Mouse (Mus musculus) CH12.LX (cell line): ENCODE data around the gene Net1. TPM values are rescaled to one million over a fixed set of nuclear protein-coding genes. Genes with fewer than 3 reads are reported as not detected.

Experiments
- DNase-seq: peaks from one replicate; pipeline ENCODE4 v3.0.0-alpha.2; 2013; ENCODE audit errors: extremely low read depth
- H3K27ac ChIP-seq: 2 replicates; pipeline ENCODE4 v1.5.1; 2012; ENCODE audit warnings: low read depth, mild to moderate bottlenecking, control low read depth, moderate library complexity; ENCODE audit not compliant: insufficient read depth
- H3K27me3 ChIP-seq: replicated peaks from 2 replicates; pipeline ENCODE3; 2012; ENCODE audit warnings: inconsistent platforms
- H3K36me3 ChIP-seq, 2 experiments: replicated peaks in 1 of 2; 2 replicates each; pipeline versions ENCODE3 to v1.6.1; 2012; ENCODE audit warnings: inconsistent platforms in 1 of 2, low read length in 1 of 2, mild to moderate bottlenecking in 1 of 2, mixed read lengths in 1 of 2, moderate library complexity in 1 of 2; ENCODE audit not compliant: control insufficient read depth in 1 of 2, insufficient read depth in 1 of 2
- H3K4me1 ChIP-seq, 2 experiments: 2 replicates each; pipeline ENCODE4 v1.6.1; 2012; ENCODE audit warnings: inconsistent platforms in 1 of 2, moderate library complexity in 1 of 2; ENCODE audit not compliant: insufficient read depth in 2 of 2, control insufficient read depth in 1 of 2
- H3K4me2 ChIP-seq: 2 replicates; pipeline ENCODE4 v1.6.1; 2012; ENCODE audit warnings: low read depth, mild to moderate bottlenecking, control low read depth; ENCODE audit not compliant: poor library complexity, insufficient read depth, severe bottlenecking
- H3K4me3 ChIP-seq, 3 experiments: fragments of 150-350 bp in 1 of 3; sonication (generic) in 1 of 3; replicated peaks in 1 of 3; 2 replicates each; pipeline versions ENCODE3 to v1.5.1; 2011 to 2012; ENCODE audit warnings: low read depth in 2 of 3, low read length in 2 of 3, mild to moderate bottlenecking in 2 of 3, moderate library complexity in 2 of 3, control low read depth in 1 of 3, improper control_type of control experiment in 1 of 3, inconsistent platforms in 1 of 3, mixed read lengths in 1 of 3; ENCODE audit not compliant: poor library complexity in 1 of 3
- H3K79me2 ChIP-seq: replicated peaks from 2 replicates; pipeline ENCODE4 v1.6.1; 2012; ENCODE audit warnings: mild to moderate bottlenecking, moderate library complexity; ENCODE audit not compliant: control insufficient read depth, poor library complexity, insufficient read depth, severe bottlenecking; ENCODE audit errors: extremely low read depth
- H3K9ac ChIP-seq: 2 replicates; pipeline ENCODE4 v1.6.1; 2012; ENCODE audit warnings: low read depth, mild to moderate bottlenecking, control low read depth, moderate library complexity; ENCODE audit not compliant: insufficient read depth
- H3K9me3 ChIP-seq: replicated peaks from 2 replicates; pipeline ENCODE3; 2012; ENCODE audit warnings: low read length, inconsistent platforms, mixed read lengths
- BHLHE40 ChIP-seq: IDR thresholded peaks from 2 replicates; pipeline ENCODE4 v1.6.1; 2011; ENCODE audit warnings: mild to moderate bottlenecking, low read depth, low read length, improper control_type of control experiment
- CHD1 ChIP-seq: IDR thresholded peaks from 2 replicates; pipeline ENCODE4 v1.6.1; 2012; ENCODE audit warnings: low read depth, low read length, improper control_type of control experiment, inconsistent platforms
- CTCF ChIP-seq, 2 experiments: IDR thresholded peaks in 1 of 2; conservative IDR thresholded peaks in 1 of 2; 2 replicates each; pipeline ENCODE4 v1.5.1; 2011 to 2012; ENCODE audit warnings: low read depth in 2 of 2, low read length in 2 of 2, improper control_type of control experiment in 1 of 2, inconsistent platforms in 1 of 2, mild to moderate bottlenecking in 1 of 2, moderate library complexity in 1 of 2
- E2F4 ChIP-seq: IDR thresholded peaks from 2 replicates; pipeline ENCODE4 v1.6.1; 2011; ENCODE audit warnings: low read depth, low read length, improper control_type of control experiment; ENCODE audit not compliant: insufficient replicate concordance
- ELF1 ChIP-seq: IDR thresholded peaks from 2 replicates; pipeline ENCODE4 v1.6.1; 2014; ENCODE audit warnings: low read depth, mild to moderate bottlenecking, inconsistent platforms, low read length, improper control_type of control experiment
- EP300 ChIP-seq: IDR thresholded peaks from 2 replicates; pipeline ENCODE4 v1.6.1; 2011; ENCODE audit warnings: low read length, improper control_type of control experiment
- GABPA ChIP-seq: IDR thresholded peaks from 2 replicates; pipeline ENCODE4 v1.6.1; 2012; ENCODE audit warnings: low read depth, low read length, improper control_type of control experiment, inconsistent platforms; ENCODE audit not compliant: insufficient replicate concordance
- IRF4 ChIP-seq: IDR thresholded peaks from 2 replicates; pipeline ENCODE4 v1.6.1; 2014; ENCODE audit warnings: low read depth, mild to moderate bottlenecking, inconsistent platforms, low read length, improper control_type of control experiment
- JUN ChIP-seq: IDR thresholded peaks from 2 replicates; pipeline ENCODE4 v1.6.1; 2011; ENCODE audit warnings: low read depth, mild to moderate bottlenecking, low read length, improper control_type of control experiment, moderate library complexity; ENCODE audit not compliant: insufficient read depth
- JUND ChIP-seq: conservative IDR thresholded peaks from 2 replicates; pipeline ENCODE4 v1.6.1; 2011; ENCODE audit warnings: low read depth, low read length, improper control_type of control experiment
- KAT2A ChIP-seq: IDR thresholded peaks from 2 replicates; pipeline ENCODE4 v1.6.1; 2012; ENCODE audit warnings: low read length, improper control_type of control experiment, inconsistent platforms; ENCODE audit not compliant: insufficient replicate concordance
- MEF2A ChIP-seq: IDR thresholded peaks from 2 replicates; pipeline ENCODE4 v1.6.1; 2014; ENCODE audit warnings: low read depth, mild to moderate bottlenecking, inconsistent platforms, low read length, improper control_type of control experiment, borderline replicate concordance
- MYC ChIP-seq: IDR thresholded peaks from 2 replicates; pipeline ENCODE4 v1.6.1; 2011; ENCODE audit warnings: low read depth, mild to moderate bottlenecking, improper control_type of control experiment, low read length
- NELFE ChIP-seq: IDR thresholded peaks from 2 replicates; pipeline ENCODE4 v1.6.1; 2011; ENCODE audit warnings: low read depth, low read length, improper control_type of control experiment
- NRF1 ChIP-seq: IDR thresholded peaks from 2 replicates; pipeline ENCODE4 v1.6.1; 2014; ENCODE audit warnings: low read depth, mild to moderate bottlenecking, inconsistent platforms, low read length, improper control_type of control experiment, moderate library complexity
- PAX5 ChIP-seq: IDR thresholded peaks from 2 replicates; pipeline ENCODE4 v1.6.1; 2012; ENCODE audit warnings: low read length, inconsistent platforms, mixed read lengths
- POLR2A ChIP-seq: IDR thresholded peaks from 2 replicates; pipeline ENCODE4 v1.6.1; 2011; ENCODE audit warnings: low read depth, mild to moderate bottlenecking, improper control_type of control experiment, low read length
- RAD21 ChIP-seq: IDR thresholded peaks from 2 replicates; pipeline ENCODE4 v1.6.1; 2011; ENCODE audit warnings: low read depth, mild to moderate bottlenecking, low read length, improper control_type of control experiment, moderate library complexity
- RCOR1 ChIP-seq: conservative IDR thresholded peaks from 2 replicates; pipeline ENCODE4 v1.6.1; 2012; ENCODE audit warnings: low read depth, mild to moderate bottlenecking, inconsistent platforms, low read length, improper control_type of control experiment
- SIN3A ChIP-seq: IDR thresholded peaks from 2 replicates; pipeline ENCODE4 v1.6.1; 2012; ENCODE audit warnings: low read length, improper control_type of control experiment, inconsistent platforms
- SMC3 ChIP-seq: IDR thresholded peaks from 2 replicates; pipeline ENCODE4 v1.6.1; 2011; ENCODE audit warnings: low read depth, low read length, improper control_type of control experiment
- TBP ChIP-seq: conservative IDR thresholded peaks from 2 replicates; pipeline ENCODE4 v1.6.1; 2011; ENCODE audit warnings: low read depth, low read length, improper control_type of control experiment
- UBTF ChIP-seq: IDR thresholded peaks from 2 replicates; pipeline ENCODE4 v1.6.1; 2012; ENCODE audit warnings: low read depth, mild to moderate bottlenecking, inconsistent platforms, low read length, improper control_type of control experiment, moderate library complexity
- USF2 ChIP-seq: conservative IDR thresholded peaks from 2 replicates; pipeline ENCODE4 v1.6.1; 2011; ENCODE audit warnings: low read depth, low read length, improper control_type of control experiment
- ZKSCAN1 ChIP-seq: IDR thresholded peaks from 2 replicates; pipeline ENCODE4 v1.6.1; 2012; ENCODE audit warnings: low read depth, inconsistent platforms, low read length, improper control_type of control experiment, borderline replicate concordance
- ZMIZ1 ChIP-seq: IDR thresholded peaks from 2 replicates; pipeline ENCODE4 v1.6.1; 2012; ENCODE audit warnings: low read depth, mild to moderate bottlenecking, inconsistent platforms, low read length, improper control_type of control experiment
- ZNF384 ChIP-seq: IDR thresholded peaks from 2 replicates; pipeline ENCODE4 v1.6.1; 2012; ENCODE audit warnings: low read depth, low read length, improper control_type of control experiment, inconsistent platforms
- dilution Hi-C: fragments of 300-500 bp; cut with MboI; formaldehyde crosslinking; loops from 2 replicates; pipeline ENCODE4 v1.14.3; 2020; ENCODE audit warnings: low sequenced_read_pairs; ENCODE audit not compliant: extremely low pct_unique_long_range_greater_than_20kb, extremely low pct_ligation_motif_present
- in situ Hi-C: fragments of 300-500 bp; cut with MboI; formaldehyde crosslinking; loops from 3 replicates; pipeline ENCODE4 v1.14.3; 2019; ENCODE audit warnings: low sequenced_read_pairs, low pct_ligation_motif_present, low pct_unique_long_range_greater_than_20kb, mixed read lengths
- polyA plus RNA-seq: library from polyadenylated mRNA; unstranded; fragments of >175 nt; gene quantifications from 2 replicates; pipeline ENCODE4 v1.2.1, GENCODE M21; 2012; ENCODE audit warnings: low read depth; ENCODE audit not compliant: insufficient read length
- total RNA-seq, 2 experiments: library from RNA; depleted of rRNA; stranded (reverse); fragments of 300-350 nt in 1 of 2; fragments of >200 nt in 1 of 2; gene quantifications; 2 replicates each; pipeline ENCODE4 v1.2.3; 2012 to 2014

The Net1 gene
- total and polyA plus RNA-seq, 3 experiments = 15.7 to 46.4 (median 22.7) TPM

- no peak for TF ChIP-seq RAD21
- no peak for TF ChIP-seq ZNF384
- TF ChIP-seq IRF4 = no peak
- TF ChIP-seq JUN = no peak
- Histone ChIP-seq H3K27me3 (no peaks in the 10 kb centered on the region), H3K4me3 (no peak overlapping the region), H3K27ac (no peak overlapping the region), H3K79me2 (no peaks in the 10 kb centered on the region), H3K9me3 (no peaks in the 10 kb centered on the region), H3K4me2 (no peak overlapping the region), H3K9ac (no peak overlapping the region), H3K36me3 (no peaks in the 10 kb centered on the region), H3K4me1 (peaks cover 0 to 6% of the 10 kb centered on the region in 2 experiments; a peak in 2 of 4 replicates)
- in situ Hi-C loops = no loop called here
- dilution Hi-C loops = no loop called here
- no peak for DNase-seq
Measured at GRCm38 (mm10) chr13:3862922-3863580, 55.0 kb downstream of the Net1 start.

GRCm38 (mm10) chr13:3862325-3862724 lies 55.7 kb downstream of the Net1 start:
- no peak overlapping the region for H3K27ac ChIP-seq

GRCm38 (mm10) chr13:3861251-3861650 lies 56.8 kb downstream of the Net1 start:
- Histone ChIP-seq H3K36me3 (no peaks in the 10 kb centered on the region), H3K79me2 (no peaks in the 10 kb centered on the region), H3K9me3 (no peaks in the 10 kb centered on the region), H3K4me1 (peaks cover 0 to 6% of the 10 kb centered on the region in 2 experiments; a peak in 2 of 4 replicates), H3K4me3 (no peak overlapping the region), H3K9ac (no peak overlapping the region), H3K27ac (no peak overlapping the region), H3K27me3 (no peaks in the 10 kb centered on the region), H3K4me2 (no peak overlapping the region)
- DNase-seq = no peak
- TF ChIP-seq CHD1 = no peak
- no peak for TF ChIP-seq ELF1
- no peak for TF ChIP-seq JUN
- no peak for TF ChIP-seq NRF1
- TF ChIP-seq NELFE = no peak
- no peak for TF ChIP-seq TBP
- TF ChIP-seq ZKSCAN1 = no peak
- no peak for TF ChIP-seq KAT2A
- TF ChIP-seq ZNF384 = no peak
- TF ChIP-seq GABPA = no peak
- no peak for TF ChIP-seq RCOR1
- TF ChIP-seq SIN3A = no peak
- TF ChIP-seq USF2 = no peak
- no peak for TF ChIP-seq IRF4
- no peak for TF ChIP-seq CTCF (conservative IDR thresholded peaks at IDR 0.05 in 1 of 2, IDR thresholded peaks at IDR 0.05 in 1 of 2; ENCODE audit: low read depth in 2 of 2, low read length in 2 of 2)
- no peak for TF ChIP-seq PAX5
- TF ChIP-seq MYC = no peak
- TF ChIP-seq BHLHE40 = no peak
- dilution Hi-C loops = no loop called here
- in situ Hi-C loops = no loop called here

More at GRCm38 (mm10) chr13:3862325-3862724, 55.7 kb downstream of the Net1 start:
- peaks cover 0 to 6% of the 10 kb centered on the region in 2 experiments; a peak in 2 of 4 replicates for H3K4me1 ChIP-seq
- no peaks in the 10 kb centered on the region for H3K79me2 ChIP-seq
- H3K4me3 ChIP-seq = no peak overlapping the region
- H3K4me2 ChIP-seq = no peak overlapping the region
- dilution Hi-C loops = no loop called here
- TF ChIP-seq SMC3 (no peak), NELFE (no peak), NRF1 (no peak), ELF1 (no peak), CTCF (conservative IDR thresholded peaks at IDR 0.05 in 1 of 2, IDR thresholded peaks at IDR 0.05 in 1 of 2; ENCODE audit: low read depth in 2 of 2, low read length in 2 of 2) (no peak), E2F4 (no peak), JUND (no peak), JUN (no peak), POLR2A (no peak), BHLHE40 (no peak), ZMIZ1 (no peak), IRF4 (no peak), EP300 (no peak), MEF2A (no peak), UBTF (no peak)
- no peaks in the 10 kb centered on the region for H3K36me3 ChIP-seq
- H3K27me3 ChIP-seq = no peaks in the 10 kb centered on the region
- no peaks in the 10 kb centered on the region for H3K9me3 ChIP-seq
- in situ Hi-C loops = no loop called here
- no peak for DNase-seq
- no peak overlapping the region for H3K9ac ChIP-seq
